ENCODE assay signal across 8 mouse cellular contexts in the genomic region with DNA sequence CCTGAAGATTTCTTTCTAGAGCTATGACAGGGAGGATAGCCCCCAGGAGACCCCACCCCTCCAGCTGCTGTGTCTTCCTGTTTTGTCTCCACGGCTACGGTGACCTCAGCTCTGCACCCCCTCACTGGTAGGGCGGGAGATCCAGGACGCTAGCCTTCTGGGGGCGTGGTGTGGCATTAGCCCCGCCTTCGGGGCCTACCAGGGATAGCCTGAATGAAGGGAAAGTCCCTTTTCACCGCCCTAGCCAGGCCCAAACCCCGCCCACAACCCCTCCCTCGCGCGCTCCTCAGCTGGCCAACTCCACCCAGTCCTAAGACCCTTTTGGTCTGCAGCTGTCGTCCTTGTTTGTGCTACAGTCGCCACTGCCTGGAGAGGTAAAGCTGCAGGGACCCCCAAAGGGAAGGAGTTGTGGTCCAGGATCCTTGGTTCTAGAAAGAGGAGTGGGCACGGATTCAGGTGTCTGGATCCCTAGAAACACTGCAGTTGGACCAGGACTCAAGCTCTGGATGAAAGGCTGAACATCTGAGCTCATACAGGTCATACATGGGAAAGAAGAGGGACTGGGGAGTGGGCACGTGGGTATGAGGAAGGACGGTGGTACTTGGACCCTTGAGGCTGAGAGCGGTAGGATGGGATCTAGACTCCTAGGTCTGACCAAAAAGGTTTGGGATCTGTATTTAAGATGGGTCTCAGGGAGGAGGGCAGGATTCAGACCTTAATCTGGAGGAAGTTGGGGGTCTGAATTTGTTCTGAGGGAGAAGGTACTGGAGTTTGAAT. TPM values are rescaled to one million over a fixed set of nuclear protein-coding genes. Genes with fewer than 3 reads are reported as not detected.
DNase-seq lines count a peak whose midpoint lies in the region; ATAC-seq and TF ChIP-seq lines count a peak whose summit lies in the region.

No protein-coding gene starts in this region.

- H3K9ac ChIP-seq in heart, embryonic 14.5 days (ENCODE audit: low read length): peak overlapping the region; percentile 92
- peak overlapping the region; percentile 57 for H3K9ac ChIP-seq in liver, embryonic 12.5 days

- DNase-seq in CD4-positive helper T cell, adult 2 months (ENCODE audit: low read depth, low spot score): peak; percentile 90
- DNase-seq in brain, embryonic 14.5 days (ENCODE audit: low read depth): peak; percentile 96
- DNase-seq in fibroblast of lung, adult 2 months (ENCODE audit: low read depth): peak; percentile 92
- peak; percentile 99 for DNase-seq in kidney, postnatal 10 days
- peak; percentile 71 for DNase-seq in naive thymus-derived CD4-positive, alpha-beta T cell, adult 2 months (ENCODE audit: low read depth)
- peak; percentile 99 for DNase-seq in splenic B cell, adult 2 months (ENCODE audit: low read depth, low spot score)

- H3K27me3 ChIP-seq in heart, embryonic 14.5 days (ENCODE audit: control insufficient read depth, insufficient read depth, low read length): no peaks in the 10 kb centered on the region
- H3K27me3 ChIP-seq in liver, embryonic 12.5 days (replicated peaks): no peaks in the 10 kb centered on the region
- H3K27me3 ChIP-seq in splenic B cell, adult 2 months (ENCODE audit: control insufficient read depth, insufficient read depth, low read length, poor library complexity, severe bottlenecking): no peaks in the 10 kb centered on the region

- H3K4me2 ChIP-seq in heart, embryonic 14.5 days (ENCODE audit: low read length): peak overlapping the region; percentile 74
- H3K4me2 ChIP-seq in liver, embryonic 12.5 days: peak overlapping the region; percentile 73

- under 1% methylated on average over 18 of the region's 18 CpGs for WGBS in heart, embryonic 14.5 days
- WGBS in liver, embryonic 12.5 days (ENCODE audit: insufficient replicate concordance): 3% methylated on average over 18 of the region's 18 CpGs

- TF ChIP-seq CTCF in brain, embryonic 14.5 days (IDR thresholded peaks at IDR 0.05; ENCODE audit: borderline replicate concordance, extremely low read depth, insufficient read depth, insufficient read length): no peak

- peak overlapping the region; percentile 73 to 91 for H3K4me3 ChIP-seq in heart, embryonic 14.5 days (ENCODE audit: control insufficient read depth in 1 of 2, insufficient read depth in 1 of 2, low read depth in 1 of 2, low read length in 2 of 2)
- H3K4me3 ChIP-seq in liver, embryonic 12.5 days: peak overlapping the region; percentile 46

- TF ChIP-seq POLR2A in brain, embryonic 14.5 days (IDR thresholded peaks at IDR 0.05; ENCODE audit: borderline replicate concordance, extremely low read depth, insufficient read depth, insufficient read length, poor library complexity, severe bottlenecking): peak; percentile 24; the same call in 1 of the 2 replicates

- peak; percentile 91 for ATAC-seq in heart, embryonic 14.5 days (ENCODE audit: insufficient number of reproducible peaks, insufficient read depth, low FRiP score, low read depth)
- ATAC-seq in liver, embryonic 12.5 days: peak; percentile 84

- H3K4me1 ChIP-seq in heart, embryonic 14.5 days (ENCODE audit: control insufficient read depth in 2 of 2, insufficient read depth in 2 of 2, low read length in 2 of 2): peaks cover 16 to 29% of the 10 kb centered on the region in 2 experiments
- peaks cover 60% of the 10 kb centered on the region for H3K4me1 ChIP-seq in liver, embryonic 12.5 days

- peaks cover 20% of the 10 kb centered on the region for H3K36me3 ChIP-seq in heart, embryonic 14.5 days (ENCODE audit: control insufficient read depth, insufficient read depth, low read length)
- H3K36me3 ChIP-seq in liver, embryonic 12.5 days: 0 out of 2 replicates have a peak, but pooled peaks cover 6% of the 10 kb centered on the region
- no peaks in the 10 kb centered on the region for H3K36me3 ChIP-seq in splenic B cell, adult 2 months (ENCODE audit: control insufficient read depth, insufficient read depth, low read length, poor library complexity, severe bottlenecking)

- no peaks in the 10 kb centered on the region for H3K9me3 ChIP-seq in heart, embryonic 14.5 days (ENCODE audit: control insufficient read depth, low read length)
- H3K9me3 ChIP-seq in liver, embryonic 12.5 days (replicated peaks): no peaks in the 10 kb centered on the region

- peak overlapping the region; percentile 93 to 97 for H3K27ac ChIP-seq in heart, embryonic 14.5 days (replicated peaks in 1 of 2; ENCODE audit: control insufficient read depth in 1 of 2, insufficient read depth in 1 of 2, low read depth in 2 of 2, low read length in 2 of 2)
- no peak overlapping the region for H3K27ac ChIP-seq in liver, embryonic 12.5 days

RNA-seq across cellular contexts. Expression of gene Prkcg, which starts 1.5 kb away (rescaled TPM):
- 4.0 and 5.6 TPM in 2 replicates for polyA plus RNA-seq in brain, embryonic 14.5 days (2012; rRNA removed)
- 0.28 and 0.59 TPM in 2 replicates for polyA plus RNA-seq in heart, embryonic 14.5 days (2014; fragmentation: Nextera tagmentation; extraction: Ambion mirVana)
- 0.04 TPM in 2 replicates for polyA plus RNA-seq in liver, embryonic 12.5 days (2016; fragmentation: Nextera tagmentation; extraction: Ambion mirVana)

RNA-seq across cellular contexts. Expression of gene Myadm, which starts 1.6 kb away (rescaled TPM):
- polyA plus RNA-seq in brain, embryonic 14.5 days (2012; rRNA removed): 55.6 and 62.7 TPM in 2 replicates
- polyA plus RNA-seq in heart, embryonic 14.5 days (2014; fragmentation: Nextera tagmentation; extraction: Ambion mirVana): 220 and 248 TPM in 2 replicates
- polyA plus RNA-seq in liver, embryonic 12.5 days (2016; fragmentation: Nextera tagmentation; extraction: Ambion mirVana): 16.6 and 17.5 TPM in 2 replicates

RNA-seq across cellular contexts. Expression of gene Nlrp12, which starts 40.9 kb away (rescaled TPM):
- not detected in 2 replicates for polyA plus RNA-seq in brain, embryonic 14.5 days (2012; rRNA removed)
- 0.04 TPM in 1 of 2 replicates, not detected in the other for polyA plus RNA-seq in heart, embryonic 14.5 days (2014; fragmentation: Nextera tagmentation; extraction: Ambion mirVana)
- polyA plus RNA-seq in liver, embryonic 12.5 days (2016; fragmentation: Nextera tagmentation; extraction: Ambion mirVana): 0.07 TPM in 1 of 2 replicates, not detected in the other

RNA-seq across cellular contexts. Expression of gene Cacng7, which starts 42.3 kb away (rescaled TPM):
- 145 and 171 TPM in 2 replicates for polyA plus RNA-seq in brain, embryonic 14.5 days (2012; rRNA removed)
- 0.39 and 0.88 TPM in 2 replicates for polyA plus RNA-seq in heart, embryonic 14.5 days (2014; fragmentation: Nextera tagmentation; extraction: Ambion mirVana)
- polyA plus RNA-seq in liver, embryonic 12.5 days (2016; fragmentation: Nextera tagmentation; extraction: Ambion mirVana): 0.07 TPM in 1 of 2 replicates, not detected in the other
